Mouse (Mus musculus) adrenal gland, postnatal 25 days (tissue): ENCODE measurements around the gene Tmem150c. TPM values are rescaled to one million over a fixed set of nuclear protein-coding genes. Genes with fewer than 3 reads are reported as not detected.
A peak's percentile ranks its signal among the peaks of the same experiment; 100 is the strongest.

Source experiments
- DNase-seq: peaks from one replicate; pipeline ENCODE4 v3.0.0; 2021; ENCODE audit warnings: mixed read lengths
- total RNA-seq: library from RNA; stranded (reverse); gene quantifications from 2 replicates; pipeline ENCODE4 v1.2.3, GENCODE M21; 2021

The Tmem150c gene
- total RNA-seq, 1 experiment from 2014 or later: 23.0 TPM

- DNase-seq: no peak
Observed at GRCm38 (mm10) chr5:100049904-100050303, 109.7 kb downstream of the Tmem150c start.

GRCm38 (mm10) chr5:100047871-100048270, 111.7 kb downstream of the Tmem150c start:
- DNase-seq: no peak

GRCm38 (mm10) chr5:100047143-100047640, 112.4 kb downstream of the Tmem150c start:
- no peak for DNase-seq

- DNase-seq: no peak
Observed at GRCm38 (mm10) chr5:100046096-100046495, 113.5 kb downstream of the Tmem150c start.

- no peak for DNase-seq
Observed at GRCm38 (mm10) chr5:100044621-100045020, 115.0 kb downstream of the Tmem150c start.

- DNase-seq: no peak
Observed at GRCm38 (mm10) chr5:100044030-100044429, 115.6 kb downstream of the Tmem150c start.

GRCm38 (mm10) chr5:100043361-100043760, 116.2 kb downstream of the Tmem150c start:
- peak; percentile 84 for DNase-seq

- peak; percentile 37 for DNase-seq
Observed at GRCm38 (mm10) chr5:100042467-100042866, 117.1 kb downstream of the Tmem150c start.

- DNase-seq: no peak
Observed at GRCm38 (mm10) chr5:100041272-100041671, 118.3 kb downstream of the Tmem150c start.

GRCm38 (mm10) chr5:100040281-100040784, 119.3 kb downstream of the Tmem150c start:
- peak; percentile 21 for DNase-seq

GRCm38 (mm10) chr5:100039602-100040142, 119.9 kb downstream of the Tmem150c start, which contains the start of the genes Hnrnpdl and Enoph1:
TSS of gene Hnrnpdl (minus strand) at chr5:100039664.
TSS of gene Enoph1 (plus strand) at chr5:100039985.
- peak; percentile 94 for DNase-seq

GRCm38 (mm10) chr5:100038714-100039601, 120.7 kb downstream of the Tmem150c start:
- DNase-seq: peak; percentile 98

- peak; percentile 96 for DNase-seq
Observed at GRCm38 (mm10) chr5:100037965-100038713, 121.5 kb downstream of the Tmem150c start.

GRCm38 (mm10) chr5:100036681-100037080, 122.9 kb downstream of the Tmem150c start:
- no peak for DNase-seq

- no peak for DNase-seq
Observed at GRCm38 (mm10) chr5:100035950-100036349, 123.7 kb downstream of the Tmem150c start.

GRCm38 (mm10) chr5:100032646-100033045, 127.0 kb downstream of the Tmem150c start:
- DNase-seq: no peak

GRCm38 (mm10) chr5:100032107-100032506, 127.5 kb downstream of the Tmem150c start:
- DNase-seq: no peak

- DNase-seq: no peak
Observed at GRCm38 (mm10) chr5:100030069-100030468, 129.5 kb downstream of the Tmem150c start.
